Mouse (Mus musculus): ENCODE data around the gene Fam76a. TPM values are rescaled to one million over a fixed set of nuclear protein-coding genes. Genes with fewer than 3 reads are reported as not detected.

Gene Fam76a
- 35.5 TPM for polyA plus RNA-seq (2014; fragmentation: Illumina TruSeq; extraction: RNeasy Lipid Tissue Mini Kit (QIAGEN cat#74804))

DNA sequence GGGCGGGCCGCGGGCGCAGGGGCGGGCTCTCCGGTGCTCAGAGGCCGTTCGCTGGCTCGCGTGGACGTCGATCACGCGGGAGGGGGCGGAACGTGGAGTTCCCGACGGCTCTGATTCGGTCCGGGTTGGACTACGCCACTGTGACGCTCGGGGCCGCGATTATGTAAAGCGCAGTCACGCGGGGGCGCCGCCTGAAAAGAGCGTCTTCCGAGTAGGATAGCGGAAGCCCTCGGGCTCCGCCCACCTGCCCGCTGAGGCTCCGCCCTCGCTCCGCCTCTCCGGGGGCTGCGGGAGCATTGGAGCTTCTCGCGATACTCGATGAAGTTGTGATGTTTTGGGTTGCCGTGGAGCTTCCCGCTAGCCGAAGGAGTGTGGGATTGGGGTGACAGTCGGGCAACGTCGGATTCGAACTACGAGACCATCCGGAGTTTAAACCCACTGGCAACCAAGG lies at the start of gene Fam76a:
Gene Fam76a (minus strand): TSS at position 1 of the 451 bp plus-strand sequence.

DNA sequence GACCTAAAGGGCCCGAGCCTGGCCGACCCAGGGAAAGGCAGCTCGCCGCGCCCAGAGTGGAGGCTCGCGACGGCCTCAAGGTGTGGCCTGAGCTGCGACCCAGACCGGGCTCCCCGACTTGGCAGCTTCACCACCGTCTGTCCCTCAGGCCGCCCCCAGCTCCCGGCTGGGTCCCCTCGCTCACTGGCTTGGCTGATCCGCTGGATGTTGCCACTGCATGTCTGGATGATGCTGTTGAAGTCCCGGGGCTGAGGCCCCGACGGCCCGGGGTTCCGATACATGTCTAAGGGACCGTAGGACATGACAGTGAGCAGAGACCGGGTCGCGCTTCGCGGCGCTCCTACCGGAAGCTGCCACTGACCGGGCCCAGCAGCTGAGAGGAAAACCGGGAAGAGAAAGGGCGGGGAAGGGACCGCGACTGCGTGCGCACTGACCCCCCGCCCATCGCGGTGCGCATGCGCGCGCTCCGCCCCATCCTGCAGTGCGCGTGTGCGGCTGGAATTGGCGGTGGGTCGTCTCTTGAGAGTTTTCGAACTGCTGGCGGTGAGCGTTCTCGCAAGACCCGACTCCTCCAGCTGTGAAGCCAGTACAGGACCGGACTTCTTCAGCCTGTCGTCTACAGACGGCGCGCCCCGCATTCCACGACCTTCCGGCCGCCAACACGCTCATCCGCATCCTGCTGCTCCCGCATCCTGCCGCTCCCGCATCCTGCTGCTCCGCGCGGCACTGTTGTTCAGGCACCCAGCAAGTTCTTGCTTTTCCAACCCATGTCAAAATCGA lies 38.1 kb downstream of the Fam76a start, which contains the start of gene Stx12:
Gene Stx12 (minus strand): TSS at position 446 of the 780 bp plus-strand sequence.

Other genes starting within 250 kb of the Fam76a start
- gene Xkr8, start 190.0 kb downstream of the Fam76a start, polyA plus RNA-seq (2014; fragmentation: Illumina TruSeq; extraction: RNeasy Lipid Tissue Mini Kit (QIAGEN cat#74804)) = 3.1 TPM
- 13.2 TPM for gene Smpdl3b, start 165.3 kb downstream of the Fam76a start, polyA plus RNA-seq (2014; fragmentation: Illumina TruSeq; extraction: RNeasy Lipid Tissue Mini Kit (QIAGEN cat#74804))
- 12.3 TPM for gene Rpa2, start 154.2 kb downstream of the Fam76a start, polyA plus RNA-seq (2014; fragmentation: Illumina TruSeq; extraction: RNeasy Lipid Tissue Mini Kit (QIAGEN cat#74804))
- 0.88 TPM for gene Themis2, start 126.2 kb downstream of the Fam76a start, polyA plus RNA-seq (2014; fragmentation: Illumina TruSeq; extraction: RNeasy Lipid Tissue Mini Kit (QIAGEN cat#74804))
- 13.1 TPM for gene Ppp1r8, start 79.4 kb downstream of the Fam76a start, polyA plus RNA-seq (2014; fragmentation: Illumina TruSeq; extraction: RNeasy Lipid Tissue Mini Kit (QIAGEN cat#74804))
- 154 TPM for gene Stx12, start 38.0 kb downstream of the Fam76a start, polyA plus RNA-seq (2014; fragmentation: Illumina TruSeq; extraction: RNeasy Lipid Tissue Mini Kit (QIAGEN cat#74804))
- gene Fgr, start 51.5 kb upstream of the Fam76a start, polyA plus RNA-seq (2014; fragmentation: Illumina TruSeq; extraction: RNeasy Lipid Tissue Mini Kit (QIAGEN cat#74804)) = 0.29 TPM
- gene Ahdc1, start 88.7 kb upstream of the Fam76a start, polyA plus RNA-seq (2014; fragmentation: Illumina TruSeq; extraction: RNeasy Lipid Tissue Mini Kit (QIAGEN cat#74804)) = 5.0 TPM
- 168 TPM for gene Wasf2, start 207.9 kb upstream of the Fam76a start, polyA plus RNA-seq (2014; fragmentation: Illumina TruSeq; extraction: RNeasy Lipid Tissue Mini Kit (QIAGEN cat#74804))